Mouse (Mus musculus) mesoderm, embryonic 11.5 days (tissue): Measurements from ENCODE around the gene Chn2.

Experiments
- DNase-seq: peaks from one replicate; pipeline ENCODE4 v3.0.0-alpha.2; 2012; ENCODE audit warnings: low read depth, low spot score

The Chn2 gene

GRCm38 (mm10) chr6:54333116-54333651, 293.8 kb downstream of the Chn2 start:
- no peak for DNase-seq

GRCm38 (mm10) chr6:54333652-54334396, 294.5 kb downstream of the Chn2 start:
- no peak for DNase-seq

GRCm38 (mm10) chr6:54337321-54337720, 298.0 kb downstream of the Chn2 start:
- DNase-seq, result no peak

DNA sequence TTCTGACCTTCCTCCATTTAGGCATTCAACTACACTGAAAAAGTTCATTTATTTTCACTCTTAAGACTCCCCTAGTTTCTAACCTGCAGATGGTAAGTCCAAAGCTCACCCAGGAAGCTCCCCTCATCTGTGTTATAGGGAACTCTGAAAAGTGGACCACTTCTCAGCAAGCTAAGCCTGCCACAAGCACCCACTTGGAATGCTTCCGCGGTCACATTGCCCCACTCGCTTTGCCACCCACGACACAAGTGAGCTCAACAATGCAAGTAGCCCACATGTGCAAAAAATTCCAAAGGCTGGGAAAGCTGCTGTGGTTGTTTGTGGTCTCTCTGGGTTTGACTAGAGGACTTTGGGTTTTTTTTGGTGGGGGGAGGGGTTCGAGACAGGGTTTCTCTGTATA, 301.8 kb downstream of the Chn2 start:
- DNase-seq, result no peak

DNA sequence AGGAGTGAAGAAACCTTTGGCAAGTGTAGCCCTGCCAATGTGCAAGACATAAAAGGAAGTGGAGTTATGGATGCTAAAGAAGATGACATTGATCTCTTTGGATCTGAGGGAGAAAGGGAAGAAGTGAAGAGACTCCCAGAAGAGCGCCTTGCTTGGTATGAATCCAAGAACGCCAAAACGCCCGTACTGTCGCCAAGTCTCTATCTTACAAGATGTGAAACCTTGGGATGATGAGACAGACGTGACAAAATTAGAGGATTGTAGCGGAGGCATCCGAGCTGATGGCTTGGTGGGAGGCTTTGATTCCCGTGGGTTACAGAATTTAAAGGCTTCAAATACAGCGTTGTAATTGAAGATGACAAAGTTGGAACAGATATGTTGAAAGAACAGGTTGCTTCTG, 302.9 kb downstream of the Chn2 start:
- no peak for DNase-seq
